Mouse (Mus musculus) heart, embryonic 16.5 days (tissue): ENCODE measurements around the gene Prn. TPM values are rescaled to one million over a fixed set of nuclear protein-coding genes. Genes with fewer than 3 reads are reported as not detected.

Experiments used
- ATAC-seq: fragments of 200-750 bp; cut with Nextera tagmentation; replicated peaks from 2 replicates; pipeline ENCODE4 v1.8.0; 2017; ENCODE audit warnings: moderate number of reproducible peaks; ENCODE audit not compliant: insufficient read depth, low FRiP score; ENCODE audit errors: extremely low read depth
- H3K27ac ChIP-seq: fragments of 300-500 bp; sonication (generic); 2 replicates; pipeline ENCODE4 v1.5.1; 2014; ENCODE audit warnings: mild to moderate bottlenecking, low read length, control low read depth, moderate library complexity
- H3K27me3 ChIP-seq: fragments of 300-500 bp; sonication (generic); 2 replicates; pipeline ENCODE4 v1.6.1; 2014; ENCODE audit warnings: low read length, mixed read lengths; ENCODE audit not compliant: control insufficient read depth, insufficient read depth
- H3K36me3 ChIP-seq: fragments of 300-500 bp; sonication (generic); 2 replicates; pipeline ENCODE4 v1.6.1; 2014; ENCODE audit not compliant: control insufficient read depth, insufficient read depth
- H3K4me1 ChIP-seq: fragments of 300-500 bp; sonication (generic); 2 replicates; pipeline ENCODE4 v1.6.1; 2014; ENCODE audit warnings: low read length, mixed read lengths; ENCODE audit not compliant: control insufficient read depth, insufficient read depth
- H3K4me2 ChIP-seq: fragments of 300-500 bp; sonication (generic); 2 replicates; pipeline ENCODE4 v1.6.1; 2014; ENCODE audit warnings: low read depth, mild to moderate bottlenecking, control low read depth, low read length
- H3K4me3 ChIP-seq: fragments of 300-500 bp; sonication (generic); 2 replicates; pipeline ENCODE4 v1.5.1; 2014; ENCODE audit warnings: mild to moderate bottlenecking, control low read depth, low read length
- H3K9ac ChIP-seq: fragments of 300-500 bp; sonication (generic); 2 replicates; pipeline ENCODE4 v1.6.1; 2014; ENCODE audit warnings: low read length, control low read depth
- H3K9me3 ChIP-seq: fragments of 300-500 bp; sonication (generic); replicated peaks from 2 replicates; pipeline ENCODE4 v1.6.1; 2016; ENCODE audit warnings: low read length; ENCODE audit not compliant: control insufficient read depth
- WGBS: fragments of 180-500 bp; shearing (Covaris S2); extraction: QIAGEN DNeasy Blood & Tissue Kit; methylation state at CpG from one replicate; pipeline ENCODE4 v1.1.7; 2014; 5-methylcytosine and 5-hydroxymethylcytosine counted together
- polyA plus RNA-seq: library from polyadenylated mRNA; unstranded; fragments of >200 nt; fragmentation: Nextera tagmentation; extraction: Ambion mirVana; gene quantifications from 2 replicates; pipeline ENCODE4 v1.2.1, GENCODE M21; 2015

Gene Prn
- polyA plus RNA-seq, 1 experiment from 2014 or later, result not detected

GRCm38 (mm10) chr2:131939404-131940111, 29.8 kb downstream of the Prn start:
- no peak for ATAC-seq
- Histone ChIP-seq H3K27me3 (no peaks in the 10 kb centered on the region), H3K9ac (no peak overlapping the region), H3K27ac (no peak overlapping the region), H3K36me3 (peaks cover 7% of the 10 kb centered on the region), H3K4me3 (no peak overlapping the region), H3K4me2 (no peak overlapping the region), H3K9me3 (no peaks in the 10 kb centered on the region), H3K4me1 (peaks cover 9% of the 10 kb centered on the region; the same call in 1 of the 2 replicates)
- 42% methylated on average over 8 of the region's 8 CpGs for WGBS

- no peak overlapping the region for H3K4me2 ChIP-seq
- ATAC-seq, result no peak
- peaks cover 3% of the 10 kb centered on the region; the same call in 1 of the 2 replicates for H3K4me1 ChIP-seq
- no peak overlapping the region for H3K9ac ChIP-seq
- WGBS, result 43% methylated on average over 3 of the region's 3 CpGs
- H3K27me3 ChIP-seq, result no peaks in the 10 kb centered on the region
- H3K36me3 ChIP-seq, result peaks cover 7% of the 10 kb centered on the region
- H3K27ac ChIP-seq, result no peak overlapping the region
- no peaks in the 10 kb centered on the region for H3K9me3 ChIP-seq
- no peak overlapping the region for H3K4me3 ChIP-seq
These were observed 30.7 kb downstream of the Prn start for GRCm38 (mm10) chr2:131940506-131940905.

GRCm38 (mm10) chr2:131941501-131941900, 31.7 kb downstream of the Prn start:
- WGBS, result 78% methylated on average over 6 of the region's 6 CpGs
- Histone ChIP-seq H3K27me3 (no peaks in the 10 kb centered on the region), H3K27ac (no peak overlapping the region), H3K4me1 (no peaks in the 10 kb centered on the region), H3K4me3 (no peak overlapping the region), H3K9me3 (no peaks in the 10 kb centered on the region), H3K9ac (no peak overlapping the region), H3K36me3 (peaks cover 6% of the 10 kb centered on the region), H3K4me2 (no peak overlapping the region)
- ATAC-seq, result no peak

DNA sequence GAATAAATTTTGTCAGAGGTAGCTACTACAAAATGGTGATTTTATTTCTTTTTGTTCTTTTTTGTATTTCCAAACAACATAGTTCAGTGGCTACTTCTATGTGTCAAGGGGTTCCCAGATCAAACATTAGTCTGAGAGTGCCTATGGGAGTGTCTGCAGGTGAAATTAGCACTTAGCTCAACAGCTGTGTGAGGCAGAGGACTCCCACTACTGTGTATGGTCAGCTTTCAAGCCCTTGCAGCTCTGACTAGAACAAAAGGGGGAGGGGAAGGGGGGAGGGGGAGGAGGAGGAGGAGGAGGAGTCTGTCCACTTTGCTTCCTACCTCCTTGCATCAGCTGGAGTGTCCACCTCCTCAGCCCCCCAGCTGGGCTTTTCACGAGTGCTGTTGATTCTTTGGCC, 34.6 kb downstream of the Prn start:
- WGBS, result 35% methylated on average over 1 of the region's 1 CpGs
- Histone ChIP-seq H3K36me3 (no peaks in the 10 kb centered on the region), H3K4me1 (no peaks in the 10 kb centered on the region), H3K27ac (no peak overlapping the region), H3K27me3 (no peaks in the 10 kb centered on the region), H3K4me3 (no peak overlapping the region), H3K4me2 (no peak overlapping the region), H3K9ac (no peak overlapping the region), H3K9me3 (no peaks in the 10 kb centered on the region)
- no peak for ATAC-seq

DNA sequence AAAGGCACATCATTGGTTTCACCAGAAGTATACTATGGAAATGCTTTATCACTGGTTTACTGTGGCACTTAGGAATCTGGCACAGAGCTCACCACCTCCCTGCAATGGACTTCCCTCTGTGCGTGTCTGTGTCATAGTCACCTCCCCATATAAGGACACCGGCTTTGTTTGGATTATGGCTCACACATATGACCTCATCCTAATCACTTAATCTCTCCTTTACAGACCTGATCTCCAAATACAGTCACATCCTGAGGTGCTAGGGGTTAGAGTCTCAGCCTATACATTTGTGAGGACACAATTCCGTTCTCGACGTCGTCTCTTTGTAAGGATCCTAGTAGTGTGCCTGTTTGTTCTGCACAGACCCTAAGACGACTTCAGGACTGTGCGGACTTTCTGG, 35.5 kb downstream of the Prn start:
- no peak overlapping the region for H3K4me2 ChIP-seq
- H3K36me3 ChIP-seq, result no peaks in the 10 kb centered on the region
- no peak overlapping the region for H3K4me3 ChIP-seq
- ATAC-seq, result no peak; the same call in 1 of the 2 replicates
- no peaks in the 10 kb centered on the region for H3K4me1 ChIP-seq
- WGBS, result 56% methylated on average over 8 of the region's 8 CpGs
- no peaks in the 10 kb centered on the region for H3K9me3 ChIP-seq
- no peak overlapping the region for H3K27ac ChIP-seq
- H3K9ac ChIP-seq, result no peak overlapping the region
- H3K27me3 ChIP-seq, result no peaks in the 10 kb centered on the region

DNA sequence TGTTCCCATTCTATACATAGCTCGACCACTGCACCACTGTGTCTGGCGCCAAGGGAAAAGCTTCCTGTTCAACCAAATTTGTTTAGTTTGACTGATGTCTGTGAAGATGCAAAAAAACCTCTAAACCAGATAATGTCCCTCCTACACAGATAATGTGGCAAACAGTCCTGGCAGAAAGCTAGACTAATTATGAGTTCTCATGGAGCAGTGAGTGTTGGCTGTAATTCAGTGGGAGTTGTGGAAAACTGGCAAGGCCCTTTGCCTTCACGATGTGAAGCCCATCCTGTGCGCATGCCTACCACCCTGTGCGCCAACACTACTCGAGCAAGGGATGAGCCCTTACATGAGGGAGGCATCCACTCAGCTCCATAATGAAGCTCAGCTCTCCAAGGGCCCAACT, 36.0 kb downstream of the Prn start:
- H3K27me3 ChIP-seq, result no peaks in the 10 kb centered on the region
- ATAC-seq, result no peak
- 73% methylated on average over 6 of the region's 6 CpGs for WGBS

DNA sequence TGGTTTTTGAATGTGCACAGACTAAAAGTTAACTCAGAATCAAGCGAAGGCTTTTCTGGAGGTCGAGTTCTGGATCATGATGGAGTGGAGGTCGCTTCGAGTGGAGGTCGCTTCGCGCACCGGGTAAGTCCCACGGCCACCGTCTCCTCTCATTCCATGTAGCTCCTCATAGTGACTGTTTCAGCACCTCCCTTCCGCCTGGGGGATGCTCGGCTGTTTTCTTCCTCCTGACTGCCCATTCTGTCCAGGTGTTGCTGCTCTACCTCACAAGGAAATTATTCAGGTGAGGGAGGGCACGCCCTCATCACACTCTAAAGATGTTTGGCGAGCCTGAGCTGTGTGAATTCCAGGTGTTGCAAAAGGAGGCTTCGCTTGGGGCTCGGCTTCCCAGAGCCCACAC, 36.6 kb downstream of the Prn start:
- Histone ChIP-seq H3K9ac (no peak overlapping the region), H3K27me3 (no peaks in the 10 kb centered on the region), H3K36me3 (no peaks in the 10 kb centered on the region), H3K9me3 (no peaks in the 10 kb centered on the region), H3K4me2 (no peak overlapping the region), H3K27ac (no peak overlapping the region), H3K4me3 (no peak overlapping the region), H3K4me1 (0 out of 2 replicates have a peak, but pooled peaks cover 4% of the 10 kb centered on the region)
- no peak for ATAC-seq
- WGBS, result 88% methylated on average over 16 of the region's 16 CpGs

More for the DNA sequence above, 36.0 kb downstream of the Prn start:
- Histone ChIP-seq H3K27ac (no peak overlapping the region), H3K9me3 (no peaks in the 10 kb centered on the region), H3K9ac (no peak overlapping the region), H3K36me3 (no peaks in the 10 kb centered on the region), H3K4me2 (no peak overlapping the region), H3K4me3 (no peak overlapping the region), H3K4me1 (0 out of 2 replicates have a peak, but pooled peaks cover 3% of the 10 kb centered on the region)

DNA sequence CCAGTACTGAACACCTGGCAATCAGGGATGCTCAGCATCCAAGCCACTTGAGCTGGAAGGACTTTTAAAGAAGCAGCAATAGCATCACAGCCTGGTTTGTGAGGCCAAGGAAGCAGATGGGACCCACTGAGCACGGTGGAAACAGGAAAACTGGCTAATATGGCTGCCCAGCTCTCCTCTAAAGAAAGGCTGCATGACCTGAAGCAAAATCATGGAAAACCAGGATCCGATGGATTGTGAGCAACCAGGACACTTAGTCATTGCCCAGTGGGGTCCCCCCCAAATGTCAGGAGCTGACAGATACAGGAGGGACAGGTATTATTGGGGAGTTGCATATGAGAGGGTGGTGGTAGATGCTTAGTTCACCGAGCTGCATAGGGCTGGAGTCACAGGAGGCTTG, 38.4 kb downstream of the Prn start:
- WGBS, result 81% methylated on average over 3 of the region's 3 CpGs
- Histone ChIP-seq H3K27ac (no peak overlapping the region), H3K9ac (no peak overlapping the region), H3K4me1 (peaks cover 7% of the 10 kb centered on the region; the same call in 1 of the 2 replicates), H3K36me3 (no peaks in the 10 kb centered on the region), H3K27me3 (no peaks in the 10 kb centered on the region), H3K4me2 (no peak overlapping the region), H3K9me3 (no peaks in the 10 kb centered on the region), H3K4me3 (no peak overlapping the region)
- ATAC-seq, result no peak

DNA sequence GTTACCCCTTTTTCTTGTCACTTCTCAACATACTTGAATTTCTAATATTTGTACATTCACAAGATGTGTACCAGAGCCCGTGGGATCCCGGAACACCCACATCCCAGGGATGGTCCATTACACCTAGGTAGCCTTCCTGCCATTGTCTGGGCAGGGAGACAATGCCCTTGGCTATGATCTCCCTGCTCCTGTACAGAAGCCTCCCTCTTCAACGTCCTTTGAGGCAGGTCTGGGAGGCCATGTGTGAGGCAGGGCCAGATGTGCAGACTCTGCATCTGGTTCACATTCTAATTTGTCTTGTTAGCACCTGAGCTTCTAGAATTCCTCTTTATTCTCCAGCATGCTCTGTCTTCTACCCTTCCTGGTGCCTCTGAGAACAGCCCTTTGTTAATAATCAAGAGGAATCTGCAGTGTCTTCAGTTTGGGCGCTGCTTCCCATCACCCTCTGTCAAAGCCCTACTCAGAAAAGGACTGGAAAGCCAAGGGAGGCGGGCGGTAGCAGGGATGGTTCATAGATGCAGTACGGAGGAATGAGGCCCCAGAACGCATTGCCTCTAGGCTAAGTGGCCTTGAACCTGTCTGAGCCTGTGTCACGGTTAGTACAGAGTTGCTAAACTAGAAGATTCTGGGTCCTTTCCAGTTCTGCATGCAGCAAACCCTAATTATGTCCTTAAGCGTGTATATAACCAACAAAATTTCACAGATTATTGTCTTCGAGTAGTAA, 39.3 kb downstream of the Prn start:
- Histone ChIP-seq H3K27ac (no peak overlapping the region), H3K27me3 (no peaks in the 10 kb centered on the region), H3K4me1 (peaks cover 9% of the 10 kb centered on the region; the same call in 1 of the 2 replicates), H3K4me3 (no peak overlapping the region), H3K9ac (no peak overlapping the region), H3K9me3 (no peaks in the 10 kb centered on the region), H3K4me2 (no peak overlapping the region), H3K36me3 (no peaks in the 10 kb centered on the region)
- WGBS, result 61% methylated on average over 11 of the region's 11 CpGs
- ATAC-seq, result no peak
